Mouse (Mus musculus) cerebellum, adult 8-10 months (tissue): ENCODE results near the gene Gart.
"Not testable (repeated sequence)": the region's sequence is repeated elsewhere in the genome, so short reads cannot be mapped to it uniquely, and the experiment has no call there.

Experiments
- DNase-seq: peaks from one replicate; pipeline ENCODE4 v3.0.0; 2022

Gene Gart

DNA sequence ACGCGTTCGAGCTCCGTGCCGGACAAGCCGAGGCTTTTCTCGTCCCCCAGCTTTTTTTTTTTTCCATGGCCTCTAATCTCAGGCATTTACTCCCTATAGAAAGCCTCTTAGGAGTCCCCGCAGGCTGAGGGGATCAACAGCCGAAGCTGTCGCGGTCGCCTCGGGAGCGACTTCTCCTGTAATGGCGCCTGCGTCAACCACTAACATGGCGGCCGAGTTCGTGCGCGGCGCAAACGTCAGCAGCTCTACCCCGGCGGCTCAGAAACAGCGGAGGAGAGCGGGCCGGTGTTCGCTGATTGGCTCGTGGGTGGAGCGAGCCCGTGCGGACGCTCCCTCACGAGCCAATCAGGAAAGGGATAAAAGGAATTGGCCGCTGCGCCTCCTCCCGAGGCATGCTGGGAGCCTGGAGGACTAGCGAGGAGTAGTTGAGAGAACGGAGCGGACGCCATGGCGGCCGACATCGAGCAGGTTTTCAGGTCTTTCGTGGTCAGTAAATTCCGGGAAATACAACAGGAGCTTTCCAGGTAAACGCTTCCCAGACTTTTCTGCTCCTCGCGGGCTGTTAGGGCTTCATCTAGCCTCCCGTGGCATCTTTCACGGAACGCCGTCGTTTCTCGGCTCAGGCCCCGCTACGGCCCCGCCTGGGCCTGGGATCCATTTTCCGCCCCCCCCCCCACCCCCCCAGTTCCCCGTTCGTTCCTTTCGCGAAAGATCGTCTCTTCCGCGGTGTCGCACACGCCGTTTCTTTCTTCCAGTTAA, 888 bp upstream of the Gart start, which contains the start of gene Son:
Gene Son, plus strand, starts transcription at position 46 of the 759 bp plus-strand sequence.
- DNase-seq = peak; percentile 95

DNA sequence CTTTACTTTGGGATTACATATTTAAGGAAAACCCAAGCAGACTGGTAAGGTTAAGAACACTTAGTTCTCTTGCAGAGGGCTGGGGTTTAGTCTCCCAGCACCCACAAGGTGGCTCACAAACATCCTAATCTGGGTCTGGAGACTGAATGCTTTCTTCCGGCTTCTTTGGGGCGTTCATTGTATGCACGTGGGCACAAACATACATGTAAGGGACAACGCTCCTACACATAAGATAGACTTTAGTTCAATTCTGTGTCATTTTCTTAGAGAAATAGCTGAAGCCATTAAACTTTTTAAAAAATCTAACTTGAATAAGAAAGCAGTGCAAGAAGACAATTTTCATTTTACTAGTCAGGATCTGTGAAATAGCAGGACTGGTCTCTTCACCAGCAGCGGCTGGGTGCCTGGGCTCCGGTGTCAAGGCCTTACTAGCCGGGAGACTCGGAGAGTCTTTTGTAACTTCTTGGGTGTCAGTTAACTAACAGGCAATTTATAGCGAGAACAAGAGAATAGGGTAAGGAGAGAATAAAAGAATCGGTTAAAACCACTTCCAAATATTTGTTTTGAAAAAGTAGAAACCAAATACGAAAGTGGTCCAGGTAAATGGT, 653 bp downstream of the Gart start:
- DNase-seq = no peak

DNA sequence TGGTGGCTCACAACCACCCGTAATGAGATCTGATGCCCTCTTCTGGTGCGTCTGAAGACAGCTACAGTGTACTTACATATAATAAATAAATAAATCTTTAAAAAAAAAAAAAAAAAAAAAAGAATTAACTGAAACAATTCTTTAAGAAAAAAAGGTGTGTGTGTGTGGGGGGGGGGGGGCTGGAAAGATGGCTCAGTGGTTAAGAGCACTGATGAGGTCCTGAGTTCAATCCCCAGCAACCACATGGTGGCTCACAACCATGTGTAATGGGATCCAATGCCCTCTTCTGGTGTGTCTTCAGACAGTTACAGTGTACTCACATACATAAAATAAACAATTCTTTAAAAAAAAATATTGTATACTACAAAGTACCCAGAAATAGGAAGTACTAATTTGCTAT, 1.3 kb downstream of the Gart start:
- not testable (repeated sequence) for DNase-seq

DNA sequence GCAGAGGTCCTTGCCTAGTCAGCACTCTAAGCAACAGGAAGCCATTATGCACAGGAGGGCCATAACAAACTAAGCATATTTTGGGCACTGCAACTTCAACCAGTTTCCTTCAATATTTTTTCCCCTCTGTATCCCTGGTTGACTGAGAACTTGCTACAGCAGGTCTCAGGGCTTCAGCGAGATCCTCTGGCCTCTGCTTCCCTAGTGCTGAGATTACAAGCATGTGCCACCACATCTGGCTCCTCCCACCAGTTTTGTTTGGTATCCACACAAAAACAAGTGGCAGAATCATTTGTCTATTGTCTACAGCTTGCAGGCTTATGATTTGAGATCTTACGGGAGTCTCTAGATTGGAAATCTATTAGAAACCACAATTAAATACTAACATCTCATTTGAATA, 1.9 kb downstream of the Gart start:
- no peak for DNase-seq

DNA sequence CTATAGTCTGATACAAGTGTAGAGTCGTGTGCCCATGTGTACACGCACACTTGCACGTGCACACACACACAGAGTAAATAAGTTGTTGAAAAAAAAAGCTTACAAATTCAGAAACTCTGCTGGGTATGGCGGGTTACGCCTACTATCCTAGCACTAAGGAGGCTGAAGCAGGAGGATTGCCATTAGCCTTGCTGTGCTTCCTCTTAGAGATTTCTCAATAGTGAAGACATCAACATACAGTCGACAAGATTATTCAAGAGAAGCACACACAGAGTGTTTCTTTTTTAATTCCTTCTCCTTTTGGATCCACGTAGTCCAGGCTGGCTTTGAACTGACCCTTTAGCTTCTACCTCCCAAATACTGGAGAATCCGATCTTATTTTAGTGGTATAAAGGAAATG, 6.6 kb downstream of the Gart start:
- DNase-seq = no peak

DNA sequence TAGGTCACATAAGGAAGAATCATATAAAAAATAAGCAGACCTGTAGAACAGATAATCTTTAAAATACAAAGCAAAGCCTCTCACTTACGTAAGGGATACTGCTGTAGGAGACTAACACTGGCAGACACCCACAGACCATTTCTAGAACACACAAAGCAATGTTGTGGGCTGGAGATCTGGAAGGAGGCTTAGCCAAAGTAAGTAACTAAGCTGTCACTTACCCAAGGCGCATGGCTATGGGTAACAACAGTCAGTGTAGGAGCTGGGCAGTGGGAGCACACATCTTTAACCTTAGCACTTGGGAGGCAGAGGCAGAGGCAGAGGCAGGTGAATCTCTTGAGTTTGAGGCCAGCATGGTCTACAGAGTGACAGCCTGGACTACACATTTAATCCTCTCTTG, 7.1 kb downstream of the Gart start:
- no peak for DNase-seq

DNA sequence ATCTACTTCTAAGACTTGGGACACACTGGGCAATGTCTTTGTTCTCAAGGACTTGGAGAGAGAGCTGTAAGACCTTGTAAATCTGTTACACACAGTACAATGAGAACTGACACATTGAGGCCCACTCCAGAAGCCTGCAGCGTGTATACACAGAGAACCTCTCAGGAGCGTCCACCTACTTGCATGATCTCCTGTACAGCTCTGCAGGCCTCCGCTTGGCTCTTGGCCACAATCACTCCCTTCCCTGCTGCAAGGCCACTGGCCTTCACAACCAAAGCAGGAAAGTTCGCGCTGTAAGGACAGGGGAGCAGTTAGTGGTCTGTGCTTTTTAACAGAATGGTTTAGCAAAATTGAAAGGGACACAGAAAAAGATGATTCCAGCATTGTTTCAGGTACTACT, 7.6 kb downstream of the Gart start:
- no peak for DNase-seq

DNA sequence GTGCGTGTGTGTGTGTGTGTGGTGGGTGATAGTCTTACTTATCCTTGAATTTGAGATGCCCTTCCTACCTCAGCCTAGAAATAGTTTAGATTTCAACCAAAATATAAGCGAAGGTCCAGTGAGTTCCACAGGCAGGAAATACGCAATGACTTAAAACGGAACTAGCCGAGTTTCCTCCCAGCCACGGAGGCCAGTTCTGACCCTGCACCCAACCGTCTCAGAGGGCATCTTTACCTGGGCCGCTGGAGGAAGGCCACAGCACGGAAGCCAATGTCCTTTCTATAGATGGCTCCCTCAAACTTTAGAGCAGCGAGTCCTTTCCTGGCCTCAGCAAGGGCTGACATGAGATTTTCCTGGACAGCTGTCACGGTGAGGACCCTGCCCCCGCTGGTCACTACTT, 13.1 kb downstream of the Gart start:
- DNase-seq = no peak

DNA sequence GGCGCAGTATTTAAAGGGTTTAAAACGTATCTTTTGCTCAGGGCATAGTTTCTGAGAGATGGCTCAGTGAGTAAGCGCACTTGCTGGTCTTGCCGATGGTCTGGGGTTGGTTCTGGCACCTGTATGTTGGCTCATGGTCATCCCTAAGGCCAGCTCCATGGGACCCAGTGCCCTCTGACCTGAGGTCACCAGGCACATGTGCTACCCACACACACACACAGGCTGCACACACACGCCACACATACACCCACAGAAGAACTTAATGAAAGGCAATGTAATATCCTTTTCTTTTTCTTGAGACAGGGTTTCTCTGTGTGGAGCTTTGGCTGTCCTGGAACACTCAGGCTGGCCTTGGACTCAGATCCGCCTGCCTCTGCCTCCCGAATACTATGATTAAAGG, 13.8 kb downstream of the Gart start:
- DNase-seq = no peak

DNA sequence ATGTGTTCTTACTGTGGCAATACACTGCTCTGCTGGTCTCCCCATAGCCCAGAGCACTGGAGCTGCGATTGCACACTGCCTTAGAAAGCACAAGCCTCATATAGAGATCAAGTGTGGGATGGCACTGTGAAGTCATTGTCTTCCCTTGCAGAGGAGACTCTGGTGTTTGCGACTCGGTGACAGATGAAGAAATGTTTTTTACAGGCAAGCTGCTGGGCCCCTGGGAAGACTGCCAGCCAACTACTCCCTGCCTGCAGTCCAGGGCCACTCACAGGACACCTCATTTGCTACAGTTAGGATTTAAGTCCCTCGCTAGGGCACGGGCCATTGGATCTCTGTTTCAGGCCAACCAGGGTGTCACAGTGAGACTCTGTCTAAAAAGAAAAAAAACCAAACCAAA, 14.3 kb downstream of the Gart start:
- DNase-seq = no peak

DNA sequence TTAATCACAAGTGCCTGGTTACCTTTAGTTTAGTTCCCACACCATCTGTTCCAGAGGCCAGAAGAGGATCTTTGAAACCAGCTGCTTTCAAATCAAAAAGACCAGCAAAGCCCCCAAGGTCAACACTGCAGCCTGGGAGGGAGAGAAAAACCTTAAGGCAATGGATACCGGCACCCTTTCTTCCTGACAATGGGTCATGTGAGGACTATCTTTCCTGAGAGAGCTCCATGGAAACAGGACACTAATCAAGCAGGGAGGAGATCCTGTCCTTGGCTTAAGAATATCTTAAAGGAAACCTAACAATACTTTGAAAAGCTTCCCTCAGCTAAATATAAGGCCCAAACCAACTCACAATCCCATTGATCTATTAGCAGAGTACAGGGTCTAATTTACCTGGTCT, 16.2 kb downstream of the Gart start:
- DNase-seq = no peak

DNA sequence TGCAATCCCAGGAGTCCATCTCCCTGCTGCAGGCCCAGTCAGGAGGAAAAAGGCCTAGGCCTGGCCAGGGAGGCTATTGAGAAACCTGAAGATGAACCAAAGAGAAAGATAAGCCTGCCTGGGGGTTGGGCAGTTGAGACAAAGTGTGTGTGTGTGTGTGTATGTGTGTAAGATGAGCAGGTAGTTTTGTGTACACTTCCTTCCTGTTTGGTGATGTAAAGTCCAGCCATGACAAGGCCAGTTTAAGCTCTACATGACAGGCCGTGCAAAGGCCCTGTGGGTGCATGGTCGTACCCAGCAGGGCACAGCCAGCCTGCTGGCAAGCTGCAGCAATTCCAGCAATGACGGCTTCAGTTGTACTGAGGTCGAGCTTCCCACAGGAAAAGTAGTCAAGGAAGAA, 17.0 kb downstream of the Gart start:
- no peak for DNase-seq

DNA sequence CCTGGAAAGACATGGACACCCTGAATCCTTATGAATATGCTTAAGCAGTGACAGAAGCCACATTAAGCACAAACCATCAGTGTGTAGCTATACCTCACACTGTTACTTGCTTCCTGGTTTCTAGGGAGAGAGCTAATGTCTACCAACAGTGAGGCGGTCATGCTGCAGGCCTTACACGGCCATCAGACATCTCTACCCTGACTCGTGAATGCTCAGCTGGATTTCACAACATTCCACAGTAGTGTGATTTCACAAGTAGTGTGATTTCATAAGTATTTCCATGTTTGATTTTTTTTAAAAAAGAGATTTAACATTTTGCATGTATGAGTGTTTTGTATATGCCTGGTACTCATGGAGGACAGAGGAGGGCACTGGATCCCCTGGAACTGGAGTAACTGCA, 18.1 kb downstream of the Gart start:
- no peak for DNase-seq

DNA sequence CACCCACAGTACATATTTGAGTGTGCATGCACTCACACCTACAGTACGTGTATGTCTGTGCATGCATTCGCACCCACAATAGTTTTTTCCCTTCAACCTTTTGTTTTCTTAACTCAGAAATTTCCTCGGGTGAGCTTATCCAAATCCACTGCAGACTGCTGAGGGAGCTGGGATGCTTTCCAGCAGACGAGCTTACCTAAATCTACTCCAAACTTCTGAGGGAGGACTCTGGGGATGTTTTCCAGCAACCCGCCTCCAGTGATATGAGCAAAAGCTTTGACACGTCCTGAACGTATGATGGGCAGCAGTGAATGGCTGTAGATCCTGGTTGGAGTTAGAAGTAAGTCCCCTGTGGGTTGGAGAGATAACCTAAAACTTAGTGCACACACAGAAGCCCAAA, 18.9 kb downstream of the Gart start:
- no peak for DNase-seq

DNA sequence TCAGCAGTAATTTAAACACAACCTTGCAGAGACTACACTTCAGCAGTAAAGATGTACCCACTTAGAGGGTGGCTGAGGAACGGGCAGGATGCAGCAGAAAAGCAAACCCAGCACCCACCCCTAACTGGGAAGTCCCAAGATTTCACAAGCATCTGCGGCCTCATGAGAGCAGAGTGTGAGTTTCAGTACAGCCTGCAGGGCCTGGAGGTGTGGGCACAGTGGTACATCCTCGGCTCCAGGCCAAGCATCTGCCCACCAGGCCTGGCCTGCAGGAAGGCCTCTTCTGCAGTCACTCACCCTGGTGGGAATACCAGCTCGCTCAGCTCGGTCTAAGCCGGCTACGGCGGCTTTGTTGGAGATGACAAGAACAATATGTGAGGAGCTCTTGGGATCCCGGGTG, 23.7 kb downstream of the Gart start:
- no peak for DNase-seq

DNA sequence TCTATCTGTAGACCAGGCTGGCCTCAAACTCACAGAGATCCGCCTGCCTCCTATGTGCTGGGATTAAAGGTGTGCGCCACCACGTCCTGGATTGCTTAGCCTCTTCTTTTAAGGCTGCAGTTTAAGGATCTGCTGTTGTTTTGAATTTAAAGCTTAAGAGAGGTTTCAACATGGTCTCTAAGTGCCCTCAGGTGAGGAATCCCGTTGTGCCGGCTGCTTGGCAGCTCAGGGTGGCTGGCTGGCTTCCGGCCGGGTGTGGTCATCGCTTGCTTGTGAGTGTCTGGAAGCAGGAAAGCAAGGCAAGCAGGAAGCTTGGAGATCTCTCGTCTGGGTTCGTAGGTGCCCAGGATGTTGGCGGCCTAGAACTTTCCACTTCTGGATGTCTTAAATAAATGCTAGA, 25.8 kb downstream of the Gart start:
- no peak for DNase-seq

DNA sequence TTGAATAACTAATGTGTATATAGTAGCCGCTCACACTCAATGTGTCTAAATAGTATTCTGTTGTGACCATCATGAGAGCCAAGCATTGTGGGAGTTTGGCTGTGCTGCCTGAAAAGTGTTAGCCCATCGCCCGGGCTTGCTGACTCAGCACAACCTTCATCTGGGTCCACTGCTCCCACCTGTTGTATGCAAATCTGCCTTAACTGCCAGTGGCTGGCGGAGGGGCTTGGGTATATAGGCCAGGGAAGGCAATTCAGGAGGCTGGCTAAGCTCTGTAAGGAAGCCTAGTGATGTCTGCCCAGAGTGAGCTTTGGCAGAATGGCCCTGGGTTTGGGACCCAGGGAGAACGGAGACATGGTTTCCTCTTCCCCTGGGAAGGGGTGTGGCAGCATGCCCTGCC, 26.6 kb downstream of the Gart start:
- no peak for DNase-seq

DNA sequence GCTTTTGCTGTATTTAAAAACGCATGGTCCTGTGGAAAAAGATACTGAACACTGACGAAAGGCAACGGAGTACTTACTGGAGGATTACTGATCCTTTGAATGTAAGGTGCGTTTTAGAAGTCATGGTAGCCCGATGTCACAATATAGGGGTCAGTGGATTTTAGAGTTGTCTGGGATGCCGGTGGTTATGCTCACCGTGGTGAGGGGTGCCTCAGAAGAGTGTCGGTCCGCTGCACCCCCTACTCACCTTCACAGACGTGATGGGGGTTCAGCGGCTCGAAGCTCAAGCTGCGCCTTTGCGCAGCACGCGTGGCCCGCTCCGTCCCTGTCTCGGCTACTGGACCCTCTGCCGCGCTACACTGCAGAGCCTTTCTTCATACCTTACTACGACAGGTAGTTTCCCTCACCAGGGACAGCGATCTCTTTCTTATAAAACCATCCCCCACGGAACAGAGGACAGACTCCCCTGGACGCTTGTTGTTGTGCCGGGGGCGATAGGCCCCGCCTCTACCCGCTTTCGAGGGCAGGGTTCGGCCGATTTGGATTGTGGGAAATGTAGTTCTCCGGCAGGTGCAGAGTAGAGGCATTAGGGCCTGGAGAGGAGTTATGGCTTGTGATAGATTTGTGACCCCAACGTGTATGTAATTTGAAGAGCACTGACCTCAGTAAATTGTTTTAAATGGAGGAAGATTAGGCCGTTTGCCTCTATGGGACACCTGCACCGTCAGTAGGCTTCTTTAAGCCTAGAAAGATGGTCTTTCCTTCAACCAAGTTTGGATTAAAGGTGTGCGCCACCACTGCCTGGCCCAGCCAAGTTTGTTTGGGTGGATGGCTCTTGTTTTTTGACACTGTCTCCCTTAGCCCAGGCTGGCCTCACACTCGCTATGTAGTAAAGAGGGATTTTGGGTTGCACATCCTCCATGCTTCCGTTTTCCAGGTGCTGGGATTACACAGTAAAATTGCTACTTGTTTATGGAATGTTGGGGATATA, 27.9 kb downstream of the Gart start, which contains the start of gene Dnajc28:
Gene Dnajc28, minus strand, starts transcription at position 516 of the 991 bp plus-strand sequence.
- peak; percentile 86 for DNase-seq

DNA sequence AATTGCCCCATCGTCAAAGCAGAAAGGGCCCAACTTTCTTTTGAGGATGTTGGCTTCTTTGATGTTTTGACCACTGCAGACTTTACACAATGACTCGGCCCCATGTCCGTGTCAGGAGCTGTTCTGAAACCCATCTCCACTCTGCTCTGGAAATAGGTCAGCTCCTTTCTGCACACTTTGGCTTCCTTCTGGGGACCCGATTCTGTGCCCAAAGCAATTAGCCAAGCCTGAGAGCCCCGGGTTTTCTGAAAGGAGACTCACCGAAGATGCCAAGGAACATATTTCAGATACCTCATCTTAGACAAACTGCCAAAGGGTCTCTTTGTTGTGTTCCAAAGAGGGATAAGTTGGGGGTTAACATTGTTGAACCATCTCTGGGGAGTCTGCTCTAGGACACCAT, 32.2 kb downstream of the Gart start:
- no peak for DNase-seq

DNA sequence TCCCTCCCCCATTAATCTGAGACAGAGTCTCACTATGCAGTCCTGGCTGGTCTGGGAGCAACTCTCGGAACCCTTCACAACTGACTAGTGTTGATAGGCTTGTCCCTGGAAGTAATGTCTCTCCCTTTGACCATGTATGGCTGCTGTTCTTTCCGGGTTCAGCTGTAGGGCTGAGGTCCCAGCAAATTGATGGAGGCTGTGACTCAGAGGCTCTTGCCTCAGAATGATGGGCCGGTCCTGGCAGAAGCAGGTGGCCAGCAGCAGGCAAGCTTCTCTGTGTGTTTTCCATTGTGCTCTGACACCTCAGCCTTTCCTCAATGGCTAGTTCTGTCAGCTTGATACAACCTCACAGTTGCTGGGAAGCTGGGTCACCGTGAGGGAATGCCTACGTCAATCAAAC, 34.2 kb downstream of the Gart start:
- no peak for DNase-seq

DNA sequence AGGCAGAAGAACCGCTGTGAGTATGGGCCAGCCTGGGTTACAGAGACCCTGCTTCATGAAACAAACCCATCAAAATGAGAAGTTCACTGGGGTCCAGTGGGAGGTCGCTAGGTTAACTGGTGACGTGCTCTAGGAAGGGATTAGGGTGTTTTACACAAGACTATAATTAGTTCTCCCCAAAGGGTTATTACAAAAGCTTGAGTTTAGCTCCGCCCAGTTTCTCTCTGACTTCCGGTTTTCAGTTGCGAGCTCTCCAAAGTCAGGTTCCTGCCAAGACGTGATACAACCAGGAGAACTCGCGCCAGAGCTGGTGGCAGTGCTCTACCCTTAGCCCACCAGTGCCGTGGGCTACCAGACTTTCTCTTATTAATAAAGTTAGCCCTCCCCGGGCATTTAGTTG, 35.5 kb downstream of the Gart start:
- DNase-seq = no peak

DNA sequence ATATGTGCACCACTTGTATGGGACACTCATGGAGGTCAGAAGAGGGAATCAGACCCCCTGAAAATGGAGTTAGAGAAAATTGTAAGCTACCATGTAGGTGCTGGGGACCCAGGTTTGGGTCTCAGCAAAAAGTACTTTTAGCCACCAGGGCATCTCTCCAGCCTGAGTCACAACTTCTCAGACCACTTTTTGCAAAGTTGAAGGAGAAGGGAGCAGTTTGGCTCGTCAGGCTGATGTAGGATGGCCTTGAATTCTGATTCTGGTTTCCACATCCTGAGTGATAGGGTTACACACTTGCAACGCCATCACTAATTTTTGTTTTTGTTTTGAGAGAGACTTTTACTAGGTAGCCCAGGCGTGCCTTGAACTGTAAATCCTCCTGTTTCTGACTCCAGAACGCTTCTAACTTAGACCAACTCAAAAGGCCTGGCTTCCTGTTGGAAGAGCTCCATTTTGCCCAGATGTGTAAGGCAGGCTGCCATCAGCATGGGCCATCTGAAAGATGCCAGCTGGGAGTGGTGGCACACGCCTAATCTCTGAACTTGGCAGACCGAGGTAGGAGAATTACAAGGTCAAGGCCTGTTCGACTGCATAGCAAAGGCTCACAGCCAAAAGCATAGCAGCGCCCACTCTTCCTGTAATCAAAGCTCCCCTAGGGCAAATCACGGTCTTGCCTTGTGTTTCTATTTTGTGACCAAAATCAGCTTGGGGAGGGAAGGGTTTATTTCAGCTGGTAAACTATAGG, 37.1 kb downstream of the Gart start:
- DNase-seq = no peak

DNA sequence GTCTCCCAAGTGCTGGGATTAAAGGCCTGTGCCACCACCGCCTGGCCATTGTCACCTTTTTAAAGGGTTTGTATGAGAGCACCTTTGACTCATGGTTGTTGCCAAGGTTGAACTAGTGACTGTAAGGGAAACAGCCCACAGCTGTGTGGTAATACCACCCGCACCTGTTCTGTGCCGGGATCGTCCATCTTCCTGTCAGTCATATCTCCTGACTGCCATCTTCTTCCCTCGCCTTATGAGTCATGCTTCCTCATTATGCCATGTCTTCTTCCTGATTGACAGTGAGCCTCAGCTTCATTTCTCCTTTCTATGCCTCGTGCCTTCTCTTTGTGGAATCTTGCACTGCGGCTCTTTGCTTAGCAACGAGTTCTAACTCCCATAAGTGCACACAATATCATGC, 39.8 kb downstream of the Gart start:
- DNase-seq = no peak
